Mouse (Mus musculus): ENCODE measurements around the gene Zfp593. TPM values are rescaled to one million over a fixed set of nuclear protein-coding genes. Genes with fewer than 3 reads are reported as not detected.

Zfp593 gene
- total and polyA plus RNA-seq, 2 experiments from 2014 or later = 11.6 to 13.8 TPM

DNA sequence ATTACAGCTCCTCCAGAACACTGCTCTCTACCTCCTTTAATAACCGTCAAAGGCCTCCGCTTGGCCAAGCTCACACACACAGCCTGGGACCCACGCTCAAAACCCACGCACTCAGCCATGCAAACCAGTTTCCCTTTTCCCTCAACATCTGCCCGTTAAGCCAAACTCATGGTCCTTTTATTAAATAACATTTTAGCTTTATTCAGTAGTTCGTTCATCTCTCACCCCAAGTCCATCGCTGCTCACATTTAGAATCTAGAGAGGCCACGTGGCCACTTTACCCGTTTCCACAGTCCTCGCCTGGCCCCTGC lies 5.5 kb upstream of the Zfp593 start:
- Histone ChIP-seq H3K4me2 (ENCODE audit: low read depth) (peak overlapping the region; percentile 76), H3K9ac (peak overlapping the region; percentile 74), H3K4me3 (ENCODE audit: low read depth, low read length) (peak overlapping the region; percentile 53), H3K9me3 (ENCODE audit: low read length) (no peaks in the 10 kb centered on the region), H3K4me1 (ENCODE audit: insufficient read depth) (0 out of 2 replicates have a peak, but pooled peaks cover 4% of the 10 kb centered on the region), H3K36me3 (ENCODE audit: insufficient read depth) (no peaks in the 10 kb centered on the region), H3K27ac (ENCODE audit: low read depth, low read length) (no peak overlapping the region; the same call in 1 of the 2 replicates), H3K27me3 (ENCODE audit: insufficient read depth, low read length) (peaks cover 40% of the 10 kb centered on the region)
- DNase-seq (no peak), ATAC-seq (no peak)
- WGBS = 6% methylated on average over 10 of the region's 10 CpGs
- no peak for TF ChIP-seq CTCF (IDR thresholded peaks at IDR 0.05; ENCODE audit: low read depth)

DNA sequence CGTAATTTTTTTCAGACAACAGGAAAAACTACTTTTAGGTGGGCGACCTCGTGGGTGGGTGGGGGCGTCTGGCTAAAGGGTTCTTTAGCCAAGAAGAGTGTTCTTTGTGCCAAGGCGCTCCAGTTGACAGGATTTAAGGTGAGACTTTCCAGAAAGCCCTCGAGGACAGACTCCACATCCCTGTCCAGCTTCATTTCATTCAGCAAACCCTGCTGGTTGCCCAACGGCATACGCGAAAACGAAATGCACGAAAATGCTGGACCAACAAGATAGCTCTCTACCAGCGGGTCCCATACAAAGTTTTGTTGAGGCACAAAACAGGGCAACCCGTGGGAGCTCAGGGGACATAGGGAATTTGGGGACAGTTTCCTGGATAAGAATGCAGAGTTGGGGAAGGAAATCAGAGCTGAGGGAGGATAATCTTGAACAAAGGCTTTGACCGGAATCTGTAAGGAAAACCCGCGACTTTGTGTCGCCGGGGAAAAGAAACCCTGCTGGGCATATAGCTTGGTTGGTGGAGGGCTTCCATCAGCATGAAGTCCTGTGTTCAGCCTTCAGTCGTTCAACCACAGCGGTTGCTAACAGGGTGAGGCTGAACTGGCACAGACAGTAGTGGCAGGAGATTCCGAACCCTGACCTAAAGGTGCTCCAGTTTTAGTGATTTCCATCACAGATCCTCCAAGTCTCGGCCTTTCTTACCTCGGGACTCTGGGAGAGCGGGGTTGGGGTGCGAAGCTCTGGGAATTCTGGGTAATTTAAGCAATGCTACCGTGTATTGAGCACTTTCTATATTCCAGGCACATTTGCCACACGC lies 4.9 kb upstream of the Zfp593 start:
- DNase-seq = peak; percentile 40

DNA sequence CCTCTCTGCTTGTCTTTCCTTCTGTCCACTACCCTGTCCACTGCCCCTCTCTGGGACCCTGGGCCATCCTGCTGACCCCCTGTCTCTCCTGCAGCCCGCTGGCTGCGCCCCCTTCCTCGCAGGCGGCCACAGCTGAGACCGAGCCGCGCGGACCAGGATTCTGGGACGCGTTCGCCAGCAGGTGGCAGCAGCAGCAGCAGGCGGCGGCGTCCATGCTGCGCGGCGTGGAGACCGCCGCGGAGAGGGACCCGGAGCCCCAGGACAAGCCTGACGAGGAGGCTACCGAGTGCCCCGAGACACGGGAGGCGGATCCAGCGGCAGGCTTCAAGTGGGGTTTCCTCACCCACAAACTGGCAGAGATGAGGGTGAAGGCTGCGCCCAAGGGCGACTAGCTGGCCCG lies 4.3 kb upstream of the Zfp593 start:
- Histone ChIP-seq H3K9ac (peak overlapping the region; percentile 34; the same call in 1 of the 2 replicates), H3K36me3 (ENCODE audit: insufficient read depth) (no peaks in the 10 kb centered on the region), H3K27ac (ENCODE audit: low read depth, low read length) (no peak overlapping the region), H3K4me2 (ENCODE audit: low read depth) (peak overlapping the region; percentile 76), H3K27me3 (ENCODE audit: insufficient read depth, low read length) (peaks cover 40% of the 10 kb centered on the region), H3K4me1 (ENCODE audit: insufficient read depth) (peaks cover 8% of the 10 kb centered on the region; the same call in 1 of the 2 replicates), H3K4me3 (ENCODE audit: low read depth, low read length) (peak overlapping the region; percentile 53), H3K9me3 (ENCODE audit: low read length) (no peaks in the 10 kb centered on the region)
- peak; percentile 96 for TF ChIP-seq CTCF (IDR thresholded peaks at IDR 0.05; ENCODE audit: low read depth)
- peak; percentile 85 for DNase-seq
- WGBS = 1% methylated on average over 30 of the region's 30 CpGs
- ATAC-seq = peak; percentile 49

More for the DNA sequence above, 4.9 kb upstream of the Zfp593 start:
- no peaks in the 10 kb centered on the region for H3K36me3 ChIP-seq (ENCODE audit: insufficient read depth)
- H3K4me3 ChIP-seq (ENCODE audit: low read depth, low read length) = peak overlapping the region; percentile 53
- H3K9me3 ChIP-seq (ENCODE audit: low read length) = no peaks in the 10 kb centered on the region
- no peak for ATAC-seq
- H3K9ac ChIP-seq = peak overlapping the region; percentile 74
- peak overlapping the region; percentile 76 for H3K4me2 ChIP-seq (ENCODE audit: low read depth)
- 6% methylated on average over 27 of the region's 27 CpGs for WGBS
- 0 out of 2 replicates have a peak, but pooled peaks cover 4% of the 10 kb centered on the region for H3K4me1 ChIP-seq (ENCODE audit: insufficient read depth)
- no peak overlapping the region for H3K27ac ChIP-seq (ENCODE audit: low read depth, low read length)
- no peak for TF ChIP-seq CTCF (IDR thresholded peaks at IDR 0.05; ENCODE audit: low read depth)
- peaks cover 40% of the 10 kb centered on the region for H3K27me3 ChIP-seq (ENCODE audit: insufficient read depth, low read length)

DNA sequence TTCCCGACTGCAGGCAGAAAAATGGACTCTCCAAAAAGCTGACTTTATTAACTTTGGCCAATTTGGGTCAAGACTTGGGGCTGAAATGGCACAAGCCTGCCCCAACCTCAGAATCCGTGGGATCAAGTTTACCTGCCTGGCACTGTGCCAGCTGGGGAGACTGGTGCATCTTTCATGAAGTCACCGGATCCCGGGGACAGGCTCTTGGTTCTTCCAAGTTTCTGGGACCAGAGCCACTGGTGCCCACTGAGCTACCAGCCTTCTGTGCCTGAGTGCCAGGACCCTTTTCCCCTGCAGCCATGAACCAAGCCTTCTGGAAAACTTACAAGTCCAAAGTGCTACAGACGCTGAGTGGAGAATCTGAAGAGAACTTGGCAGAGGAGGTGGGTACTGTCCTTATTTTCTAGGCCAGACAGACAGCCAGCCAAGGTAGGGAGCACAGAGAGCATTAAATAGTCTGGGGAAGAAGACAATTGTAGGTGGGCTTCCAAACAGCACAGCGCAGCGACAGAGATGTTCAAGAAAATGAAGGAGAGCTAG lies 1.4 kb upstream of the Zfp593 start, which contains the start of gene Gm30191:
Gene Gm30191, plus strand, starts transcription at position 217 of the 540 bp plus-strand sequence.
- Histone ChIP-seq H3K4me1 (ENCODE audit: insufficient read depth) (peaks cover 10% of the 10 kb centered on the region; the same call in 1 of the 2 replicates), H3K9ac (peak within 1 kb of the TSS; percentile 59), H3K36me3 (ENCODE audit: insufficient read depth) (no peaks in the 10 kb centered on the region), H3K9me3 (ENCODE audit: low read length) (no peaks in the 10 kb centered on the region), H3K4me2 (ENCODE audit: low read depth) (peak within 1 kb of the TSS; percentile 91), H3K27me3 (ENCODE audit: insufficient read depth, low read length) (peaks cover 17% of the 10 kb centered on the region), H3K4me3 (ENCODE audit: low read depth, low read length) (peak within 1 kb of the TSS; percentile 67), H3K27ac (ENCODE audit: low read depth, low read length) (no peak within 1 kb of the TSS)
- TF ChIP-seq CTCF (IDR thresholded peaks at IDR 0.05; ENCODE audit: low read depth) = no peak
- no peak for ATAC-seq
- DNase-seq = no peak
- WGBS = 69% methylated on average over 7 of the region's 7 CpGs

DNA sequence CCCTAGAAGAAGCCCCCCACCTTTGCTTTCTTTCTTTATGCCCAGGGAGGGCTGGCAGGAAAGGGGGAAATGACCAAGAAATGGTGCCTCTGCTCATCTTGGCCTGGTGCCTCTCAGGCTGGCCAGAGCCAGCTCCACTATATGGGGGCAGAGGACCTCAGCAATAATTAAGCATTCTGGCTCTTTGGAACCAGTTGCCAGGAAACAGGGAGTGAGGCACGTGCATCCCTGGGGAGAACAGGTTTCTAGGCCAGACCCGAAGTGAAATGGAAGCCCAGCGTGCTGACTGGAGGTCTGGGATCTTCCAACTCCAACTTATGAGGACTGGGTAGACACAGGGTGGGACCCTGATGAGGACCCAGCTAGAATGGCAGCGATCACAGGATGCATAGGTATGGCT lies 864 bp upstream of the Zfp593 start:
- Histone ChIP-seq H3K9me3 (ENCODE audit: low read length) (no peaks in the 10 kb centered on the region), H3K4me2 (ENCODE audit: low read depth) (no peak overlapping the region), H3K9ac (no peak overlapping the region), H3K27ac (ENCODE audit: low read depth, low read length) (no peak overlapping the region), H3K27me3 (ENCODE audit: insufficient read depth, low read length) (peaks cover 17% of the 10 kb centered on the region), H3K36me3 (ENCODE audit: insufficient read depth) (no peaks in the 10 kb centered on the region), H3K4me3 (ENCODE audit: low read depth, low read length) (no peak overlapping the region), H3K4me1 (ENCODE audit: insufficient read depth) (peaks cover 10% of the 10 kb centered on the region; the same call in 1 of the 2 replicates)
- TF ChIP-seq CTCF (IDR thresholded peaks at IDR 0.05; ENCODE audit: low read depth) = no peak
- ATAC-seq = no peak
- 10% methylated on average over 4 of the region's 4 CpGs for WGBS
- peak; percentile 36 for DNase-seq

DNA sequence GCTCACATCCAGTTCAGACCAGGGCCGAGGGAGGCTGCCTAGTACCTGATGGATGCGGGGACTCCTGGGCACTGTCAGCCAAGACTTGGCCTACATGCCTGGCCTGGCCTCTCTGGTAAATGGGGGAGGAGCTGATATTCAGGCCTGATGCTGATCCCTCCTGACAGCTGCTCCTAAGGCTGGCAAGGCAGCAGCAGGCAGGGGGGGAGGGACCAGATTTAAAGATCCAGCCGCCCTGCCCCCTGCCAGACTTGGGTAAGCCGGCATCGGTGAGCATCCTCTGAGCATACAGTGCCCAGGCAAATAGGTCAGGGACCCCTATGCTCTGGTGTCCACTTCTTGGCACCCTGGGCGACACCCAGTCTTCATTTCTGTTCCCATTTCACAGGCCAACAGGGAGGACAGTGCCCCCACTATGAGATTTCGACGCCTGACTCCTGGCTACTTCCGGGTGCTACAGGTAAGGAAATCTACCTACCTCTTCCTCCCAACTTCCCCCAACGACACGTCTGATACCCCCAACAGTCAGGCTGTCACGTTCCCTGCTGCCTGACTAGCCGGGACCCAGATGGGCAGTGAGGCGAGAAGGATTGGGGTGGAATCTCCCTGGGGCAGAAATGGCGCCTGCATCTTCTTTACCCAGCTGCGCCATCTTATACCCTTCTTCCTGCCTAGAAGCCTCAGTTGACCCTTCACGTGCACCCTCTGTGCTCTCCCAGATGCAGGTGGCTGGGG lies 1.7 kb downstream of the Zfp593 start, which contains the start of gene E130218I03Rik:
Gene E130218I03Rik, plus strand, starts transcription at position 147 of the 735 bp plus-strand sequence.
- Histone ChIP-seq H3K36me3 (ENCODE audit: insufficient read depth) (no peaks in the 10 kb centered on the region), H3K4me2 (ENCODE audit: low read depth) (peak within 1 kb of the TSS; percentile 91), H3K4me1 (ENCODE audit: insufficient read depth) (peaks cover 10% of the 10 kb centered on the region; the same call in 1 of the 2 replicates), H3K27ac (ENCODE audit: low read depth, low read length) (no peak within 1 kb of the TSS), H3K9ac (no peak within 1 kb of the TSS), H3K9me3 (ENCODE audit: low read length) (no peaks in the 10 kb centered on the region), H3K4me3 (ENCODE audit: low read depth, low read length) (peak within 1 kb of the TSS; percentile 67; the same call in 1 of the 2 replicates), H3K27me3 (ENCODE audit: insufficient read depth, low read length) (peaks cover 8% of the 10 kb centered on the region; the same call in 1 of the 2 replicates)
- DNase-seq = no peak
- ATAC-seq = no peak
- WGBS = 92% methylated on average over 17 of the region's 17 CpGs
- TF ChIP-seq CTCF (IDR thresholded peaks at IDR 0.05; ENCODE audit: low read depth) = no peak

All from forebrain, postnatal 0 days (tissue).